ENCODE assay signal across 30 mouse cellular contexts in the genomic region with DNA sequence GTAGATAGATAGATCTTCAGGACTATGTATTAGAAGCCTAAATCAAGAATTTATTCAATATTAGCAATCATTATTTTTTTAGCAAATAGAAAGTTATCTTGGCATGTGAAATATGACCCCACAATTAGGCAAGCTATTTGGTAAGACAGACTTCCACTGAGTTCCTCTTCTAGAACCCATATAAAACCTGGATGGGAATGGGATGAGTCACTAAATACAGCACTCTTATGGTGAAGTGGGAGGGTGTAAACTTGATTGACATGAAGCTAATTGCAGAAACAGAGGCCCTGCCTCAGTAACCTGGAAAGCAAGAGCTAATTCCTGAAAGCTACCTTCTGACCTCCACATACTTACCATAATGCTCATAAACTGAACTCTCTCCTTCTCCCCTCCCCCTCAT.
DNase-seq lines count a peak whose midpoint lies in the region; ATAC-seq and TF ChIP-seq lines count a peak whose summit lies in the region.
"Had no signal": no experiment of that assay in that cellular context is flagged by ENCODE, and none has a peak within 500 bp of the region (broad histone marks: within the 10 kb centered on the region; RNA-seq: fewer than 3 reads in every experiment).

No protein-coding gene starts in this region.

- TF ChIP-seq CTCF in MEL (IDR thresholded peaks at IDR 0.05 in 2 of 3, conservative IDR thresholded peaks at IDR 0.05 in 1 of 3; ENCODE audit: control insufficient read depth in 1 of 3, insufficient read depth in 1 of 3, low read depth in 2 of 3, low read length in 3 of 3, poor library complexity in 1 of 3, severe bottlenecking in 1 of 3), result no peak

- TF ChIP-seq EP300 in MEL (IDR thresholded peaks at IDR 0.05; ENCODE audit: low read depth in 1 of 2, low read length in 2 of 2), result no peak

- H3K27me3 ChIP-seq in MEL (ENCODE audit: control insufficient read depth in 1 of 2, insufficient read depth in 2 of 2, low read length in 2 of 2), result no peaks in the 10 kb centered on the region
- no peaks in the 10 kb centered on the region for H3K27me3 ChIP-seq in kidney, embryonic 16.5 days (ENCODE audit: insufficient read depth, low read length)
- no peaks in the 10 kb centered on the region for H3K27me3 ChIP-seq in forebrain, embryonic 10.5 days (ENCODE audit: poor library complexity, severe bottlenecking)
- H3K27me3 ChIP-seq: embryonic facial prominence, embryonic 13.5 days; forebrain, embryonic 13.5 days; heart, embryonic 12.5 days; heart, embryonic 15.5 days; hindbrain, embryonic 13.5 days; intestine, embryonic 15.5 days had no signal

- H3K9me3 ChIP-seq in MEL (replicated peaks; ENCODE audit: insufficient read depth, low read length), result no peaks in the 10 kb centered on the region
- H3K9me3 ChIP-seq in kidney, embryonic 16.5 days (ENCODE audit: low read length), result no peaks in the 10 kb centered on the region
- H3K9me3 ChIP-seq in forebrain, embryonic 10.5 days, result no peaks in the 10 kb centered on the region
- H3K9me3 ChIP-seq: embryonic facial prominence, embryonic 10.5 days; embryonic facial prominence, embryonic 13.5 days; forebrain, embryonic 13.5 days; heart, embryonic 12.5 days; heart, embryonic 15.5 days; hindbrain, embryonic 10.5 days; hindbrain, embryonic 13.5 days; intestine, embryonic 15.5 days had no signal

- no peaks in the 10 kb centered on the region for H3K36me3 ChIP-seq in MEL (ENCODE audit: control insufficient read depth in 1 of 2, insufficient read depth in 2 of 2, low read length in 2 of 2)
- H3K36me3 ChIP-seq in kidney, embryonic 16.5 days (ENCODE audit: insufficient read depth, low read length), result no peaks in the 10 kb centered on the region
- no peaks in the 10 kb centered on the region for H3K36me3 ChIP-seq in forebrain, embryonic 10.5 days (replicated peaks)
- H3K36me3 ChIP-seq: embryonic facial prominence, embryonic 10.5 days; embryonic facial prominence, embryonic 13.5 days; heart, embryonic 12.5 days; heart, embryonic 15.5 days; hindbrain, embryonic 10.5 days; hindbrain, embryonic 13.5 days; intestine, embryonic 15.5 days had no signal

- TF ChIP-seq RAD21 in MEL (IDR thresholded peaks at IDR 0.05; ENCODE audit: low read depth, low read length), result no peak

- no peak for TF ChIP-seq POLR2A in MEL (IDR thresholded peaks at IDR 0.05; ENCODE audit: control insufficient read depth in 1 of 2, insufficient read depth in 1 of 2, low read depth in 1 of 2, low read length in 2 of 2, poor library complexity in 1 of 2)

- no peaks in the 10 kb centered on the region for H3K4me1 ChIP-seq in MEL (ENCODE audit: control insufficient read depth in 1 of 2, insufficient read depth in 2 of 2, low read length in 2 of 2)
- no peaks in the 10 kb centered on the region for H3K4me1 ChIP-seq in kidney, embryonic 16.5 days (ENCODE audit: insufficient read depth, low read length)
- H3K4me1 ChIP-seq in forebrain, embryonic 10.5 days, result no peaks in the 10 kb centered on the region
- H3K4me1 ChIP-seq: embryonic facial prominence, embryonic 10.5 days; embryonic facial prominence, embryonic 13.5 days; forebrain, embryonic 13.5 days; heart, embryonic 12.5 days; heart, embryonic 15.5 days; hindbrain, embryonic 10.5 days; hindbrain, embryonic 13.5 days; intestine, embryonic 15.5 days had no signal

- H3K9ac ChIP-seq in MEL (ENCODE audit: control insufficient read depth, low read depth, low read length, poor library complexity, severe bottlenecking), result no peak overlapping the region
- no peak overlapping the region for H3K9ac ChIP-seq in kidney, embryonic 16.5 days (replicated peaks; ENCODE audit: low read length)
- H3K9ac ChIP-seq: embryonic facial prominence, embryonic 13.5 days; forebrain, embryonic 13.5 days; heart, embryonic 12.5 days; heart, embryonic 15.5 days; hindbrain, embryonic 13.5 days; intestine, embryonic 15.5 days had no signal

- H3K79me2 ChIP-seq in MEL (ENCODE audit: control insufficient read depth, insufficient read depth, low read length, poor library complexity), result no peaks in the 10 kb centered on the region

- H3K27ac ChIP-seq in MEL (ENCODE audit: control insufficient read depth, low read depth, low read length), result no peak overlapping the region
- no peak overlapping the region for H3K27ac ChIP-seq in kidney, embryonic 16.5 days (ENCODE audit: low read length)
- no peak overlapping the region for H3K27ac ChIP-seq in forebrain, embryonic 10.5 days
- H3K27ac ChIP-seq: embryonic facial prominence, embryonic 10.5 days; embryonic facial prominence, embryonic 13.5 days; forebrain, embryonic 13.5 days; heart, embryonic 15.5 days; hindbrain, embryonic 10.5 days; hindbrain, embryonic 13.5 days; intestine, embryonic 15.5 days had no signal

- DNase-seq in 3T3-L1 (ENCODE audit: low read depth, low spot score) (peak; percentile 31), MEL (ENCODE audit: low read depth, low spot score) (peak; percentile 21)
- no peak for DNase-seq in spleen, postnatal 14 days (ENCODE audit: low spot score in 2 of 2)
- no peak for DNase-seq in forebrain, embryonic 10.5 days (ENCODE audit: extremely low spot score, low spot score)
- DNase-seq: adrenal gland, adult 8-10 months; adrenal gland, postnatal 25 days; cerebellum, adult 2 months; cerebellum, adult 9-11 months; cerebellum, postnatal 25 days; embryo, embryonic 11 days; gastrocnemius, postnatal 10 days; gastrocnemius, postnatal 36 days; heart, adult 11 months; heart, postnatal 10 days; heart, postnatal 36 days; kidney, adult 11 months had no signal

- H3K4me3 ChIP-seq in MEL (ENCODE audit: control insufficient read depth in 1 of 2, insufficient read depth in 1 of 2, low read depth in 2 of 2, low read length in 2 of 2), result no peak overlapping the region
- H3K4me3 ChIP-seq in kidney, embryonic 16.5 days (ENCODE audit: low read length), result no peak overlapping the region
- no peak overlapping the region for H3K4me3 ChIP-seq in forebrain, embryonic 10.5 days
- H3K4me3 ChIP-seq: embryonic facial prominence, embryonic 10.5 days; embryonic facial prominence, embryonic 13.5 days; erythroblast, embryonic 14.5 days; forebrain, embryonic 13.5 days; heart, embryonic 12.5 days; heart, embryonic 15.5 days; hindbrain, embryonic 10.5 days; hindbrain, embryonic 13.5 days; intestine, embryonic 15.5 days had no signal

- ATAC-seq in granulocyte monocyte progenitor cell, adult 5-6 weeks (replicated peaks; ENCODE audit: poor library complexity, severe bottlenecking), result peak; percentile 98
- ATAC-seq in kidney, embryonic 16.5 days (ENCODE audit: low FRiP score, low TSS enrichment), result no peak
- ATAC-seq: activated CD4-positive, CD25-positive, alpha-beta regulatory T cell, adult 4 months; forebrain, embryonic 13.5 days; forebrain, embryonic 16.5 days; hindbrain, embryonic 16.5 days; intestine, embryonic 15.5 days had no signal

- no peak overlapping the region for H3K4me2 ChIP-seq in kidney, embryonic 16.5 days (replicated peaks; ENCODE audit: low read depth, low read length)
- H3K4me2 ChIP-seq: embryonic facial prominence, embryonic 13.5 days; forebrain, embryonic 13.5 days; heart, embryonic 12.5 days; heart, embryonic 15.5 days; hindbrain, embryonic 13.5 days; intestine, embryonic 15.5 days had no signal

TF ChIP-seq in MEL, 35 proteins besides CTCF, POLR2A, EP300 and RAD21:
- no peak for TF ChIP-seq TBP (IDR thresholded peaks at IDR 0.05; ENCODE audit: low read depth, low read length)
- no peak for TF ChIP-seq ZC3H11A (IDR thresholded peaks at IDR 0.05; ENCODE audit: low read depth, low read length)
- TF ChIP-seq USF1 (IDR thresholded peaks at IDR 0.05; ENCODE audit: low read depth, low read length), result no peak
- TF ChIP-seq MEF2A (IDR thresholded peaks at IDR 0.05; ENCODE audit: extremely low read depth, insufficient replicate concordance, low read depth, low read length, poor library complexity, severe bottlenecking), result no peak
- TF ChIP-seq KAT2A (conservative IDR thresholded peaks at IDR 0.05; ENCODE audit: low read depth, low read length), result no peak
- TF ChIP-seq USF2 (IDR thresholded peaks at IDR 0.05; ENCODE audit: borderline replicate concordance in 1 of 2, insufficient read depth in 1 of 2, low read depth in 1 of 2, low read length in 2 of 2), result no peak
- no peak for TF ChIP-seq TCF12 (IDR thresholded peaks at IDR 0.05; ENCODE audit: low read depth, low read length)
- no peak for TF ChIP-seq CHD1 (IDR thresholded peaks at IDR 0.05; ENCODE audit: low read depth, low read length)
- no peak for TF ChIP-seq SIN3A (IDR thresholded peaks at IDR 0.05; ENCODE audit: low read length)
- no peak for TF ChIP-seq SMC3 (IDR thresholded peaks at IDR 0.05; ENCODE audit: low read depth, low read length)
- TF ChIP-seq ZNF384 (IDR thresholded peaks at IDR 0.05; ENCODE audit: low read depth, low read length), result no peak
- no peak for TF ChIP-seq BHLHE40 (IDR thresholded peaks at IDR 0.05; ENCODE audit: borderline replicate concordance, low read depth, low read length)
- no peak for TF ChIP-seq CHD2 (IDR thresholded peaks at IDR 0.05; ENCODE audit: low read length)
- no peak for TF ChIP-seq MYC (IDR thresholded peaks at IDR 0.05; ENCODE audit: low read depth, low read length)
- TF ChIP-seq POLR2AphosphoS5 (IDR thresholded peaks at IDR 0.05; ENCODE audit: borderline replicate concordance, low read depth, low read length), result no peak
TF ChIP-seq in MEL: peak in this region for 0.

Comparison
In these comparisons a context has a peak if more than half of its experiments do, and no peak if none do; other contexts are left out.
1. DNase-seq: peak in 3T3-L1 (single experiment) and MEL (single experiment); none in spleen, postnatal 14 days (0 of 2) and forebrain, embryonic 10.5 days (single experiment).